Mouse (Mus musculus): Measurements from ENCODE around the gene 2310034G01Rik. TPM values are rescaled to one million over a fixed set of nuclear protein-coding genes. Genes with fewer than 3 reads are reported as not detected.
A peak's percentile ranks its signal among the peaks of the same experiment; 100 is the strongest.

Gene 2310034G01Rik
- 1.1 and 1.3 TPM in 2 replicates for polyA plus RNA-seq (2015; fragmentation: Nextera tagmentation; extraction: Ambion mirVana)

GRCm38 (mm10) chr19:46350168-46350932 lies at the start of gene 2310034G01Rik:
Gene 2310034G01Rik, minus strand, starts transcription at chr19:46350302.
- H3K27ac ChIP-seq (ENCODE audit: low read depth, low read length): peak within 1 kb of the TSS; percentile 51; the same call in 1 of the 2 replicates
- peak; percentile 72 for ATAC-seq
- H3K4me3 ChIP-seq (ENCODE audit: low read depth, low read length): peak within 1 kb of the TSS; percentile 56
- peak within 1 kb of the TSS; percentile 98 for H3K4me2 ChIP-seq (replicated peaks; ENCODE audit: low read depth)
- H3K9me3 ChIP-seq (ENCODE audit: control insufficient read depth): no peaks in the 10 kb centered on the region
- no peaks in the 10 kb centered on the region for H3K27me3 ChIP-seq (replicated peaks; ENCODE audit: control insufficient read depth, insufficient read depth, low read length)
- peak within 1 kb of the TSS; percentile 62 for H3K9ac ChIP-seq (ENCODE audit: low read depth, low read length)
- TF ChIP-seq CTCF (IDR thresholded peaks at IDR 0.05; ENCODE audit: low read depth): no peak
- H3K4me1 ChIP-seq (replicated peaks; ENCODE audit: control insufficient read depth, insufficient read depth, low read length): no peaks in the 10 kb centered on the region
- H3K36me3 ChIP-seq (ENCODE audit: control insufficient read depth, insufficient read depth): no peaks in the 10 kb centered on the region; the same call in 1 of the 2 replicates
- WGBS: 32% methylated on average over 10 of the region's 10 CpGs

- TF ChIP-seq CTCF (IDR thresholded peaks at IDR 0.05; ENCODE audit: low read depth): no peak
- WGBS: 83% methylated on average over 7 of the region's 7 CpGs
- Histone ChIP-seq H3K4me3 (ENCODE audit: low read depth, low read length) (no peak overlapping the region), H3K4me2 (replicated peaks; ENCODE audit: low read depth) (no peak overlapping the region), H3K4me1 (replicated peaks; ENCODE audit: control insufficient read depth, insufficient read depth, low read length) (peaks cover 4% of the 10 kb centered on the region; the same call in 1 of the 2 replicates), H3K9me3 (ENCODE audit: control insufficient read depth) (no peaks in the 10 kb centered on the region), H3K27me3 (replicated peaks; ENCODE audit: control insufficient read depth, insufficient read depth, low read length) (no peaks in the 10 kb centered on the region), H3K36me3 (ENCODE audit: control insufficient read depth, insufficient read depth) (peaks cover 8% of the 10 kb centered on the region; the same call in 1 of the 2 replicates), H3K9ac (ENCODE audit: low read depth, low read length) (no peak overlapping the region), H3K27ac (ENCODE audit: low read depth, low read length) (no peak overlapping the region)
- ATAC-seq: no peak
Observed at GRCm38 (mm10) chr19:46399886-46400285, 49.8 kb upstream of the 2310034G01Rik start.

GRCm38 (mm10) chr19:46399372-46399771 lies 49.3 kb upstream of the 2310034G01Rik start:
- Histone ChIP-seq H3K9me3 (ENCODE audit: control insufficient read depth) (no peaks in the 10 kb centered on the region), H3K27me3 (replicated peaks; ENCODE audit: control insufficient read depth, insufficient read depth, low read length) (no peaks in the 10 kb centered on the region), H3K27ac (ENCODE audit: low read depth, low read length) (no peak overlapping the region), H3K4me1 (replicated peaks; ENCODE audit: control insufficient read depth, insufficient read depth, low read length) (peaks cover 4% of the 10 kb centered on the region; the same call in 1 of the 2 replicates), H3K4me3 (ENCODE audit: low read depth, low read length) (no peak overlapping the region), H3K9ac (ENCODE audit: low read depth, low read length) (peak overlapping the region; percentile 7; the same call in 1 of the 2 replicates), H3K36me3 (ENCODE audit: control insufficient read depth, insufficient read depth) (peaks cover 8% of the 10 kb centered on the region; the same call in 1 of the 2 replicates), H3K4me2 (replicated peaks; ENCODE audit: low read depth) (no peak overlapping the region)
- 88% methylated on average over 6 of the region's 6 CpGs for WGBS
- no peak for ATAC-seq
- no peak for TF ChIP-seq CTCF (IDR thresholded peaks at IDR 0.05; ENCODE audit: low read depth)

GRCm38 (mm10) chr19:46398401-46398800 lies 48.3 kb upstream of the 2310034G01Rik start:
- Histone ChIP-seq H3K4me2 (replicated peaks; ENCODE audit: low read depth) (peak overlapping the region; percentile 73; the same call in 1 of the 2 replicates), H3K27ac (ENCODE audit: low read depth, low read length) (no peak overlapping the region), H3K9me3 (ENCODE audit: control insufficient read depth) (no peaks in the 10 kb centered on the region), H3K36me3 (ENCODE audit: control insufficient read depth, insufficient read depth) (peaks cover 5% of the 10 kb centered on the region; the same call in 1 of the 2 replicates), H3K4me1 (replicated peaks; ENCODE audit: control insufficient read depth, insufficient read depth, low read length) (peaks cover 4% of the 10 kb centered on the region; the same call in 1 of the 2 replicates), H3K4me3 (ENCODE audit: low read depth, low read length) (no peak overlapping the region), H3K9ac (ENCODE audit: low read depth, low read length) (no peak overlapping the region), H3K27me3 (replicated peaks; ENCODE audit: control insufficient read depth, insufficient read depth, low read length) (no peaks in the 10 kb centered on the region)
- WGBS: 46% methylated on average over 3 of the region's 3 CpGs
- no peak for ATAC-seq
- TF ChIP-seq CTCF (IDR thresholded peaks at IDR 0.05; ENCODE audit: low read depth): no peak

GRCm38 (mm10) chr19:46397436-46398001 lies 47.4 kb upstream of the 2310034G01Rik start:
- WGBS: 6% methylated on average over 18 of the region's 19 CpGs
- Histone ChIP-seq H3K9ac (ENCODE audit: low read depth, low read length) (peak overlapping the region; percentile 52), H3K4me1 (replicated peaks; ENCODE audit: control insufficient read depth, insufficient read depth, low read length) (peaks cover 4% of the 10 kb centered on the region; the same call in 1 of the 2 replicates), H3K9me3 (ENCODE audit: control insufficient read depth) (no peaks in the 10 kb centered on the region), H3K27me3 (replicated peaks; ENCODE audit: control insufficient read depth, insufficient read depth, low read length) (no peaks in the 10 kb centered on the region), H3K36me3 (ENCODE audit: control insufficient read depth, insufficient read depth) (peaks cover 3% of the 10 kb centered on the region; the same call in 1 of the 2 replicates), H3K4me2 (replicated peaks; ENCODE audit: low read depth) (peak overlapping the region; percentile 73), H3K4me3 (ENCODE audit: low read depth, low read length) (peak overlapping the region; percentile 59), H3K27ac (ENCODE audit: low read depth, low read length) (peak overlapping the region; percentile 60)
- no peak for ATAC-seq
- no peak for TF ChIP-seq CTCF (IDR thresholded peaks at IDR 0.05; ENCODE audit: low read depth)

Data from intestine, postnatal 0 days (tissue).